Mouse (Mus musculus): ENCODE results near the gene Fam69b. TPM values are rescaled to one million over a fixed set of nuclear protein-coding genes. Genes with fewer than 3 reads are reported as not detected.

Fam69b gene
- total and polyA plus RNA-seq, 2 experiments = 0.09 to 0.60 TPM

DNA sequence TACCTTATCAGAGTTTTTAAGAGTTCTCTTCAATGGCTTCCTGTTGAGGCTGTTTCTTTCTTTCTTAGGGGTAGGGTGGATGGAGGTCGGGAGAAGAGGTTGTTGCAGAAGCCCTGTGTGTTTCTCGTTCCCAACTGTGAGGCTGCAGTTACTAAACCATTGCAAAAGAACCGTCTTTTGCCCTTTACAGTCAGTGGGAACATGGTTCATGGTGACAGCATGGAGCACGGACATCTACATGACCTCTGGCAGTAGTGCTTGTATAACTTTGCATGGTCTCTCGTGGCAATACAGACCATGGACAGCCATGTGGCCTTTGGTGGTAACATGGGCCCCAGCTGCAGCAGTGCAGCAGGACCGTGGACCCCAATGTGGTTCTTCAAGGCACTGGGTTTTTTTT is 10.9 kb upstream of the Fam69b start:
- Histone ChIP-seq H3K36me3 (ENCODE audit: control insufficient read depth, insufficient read depth, low read length) (no peaks in the 10 kb centered on the region), H3K4me1 (ENCODE audit: control insufficient read depth, insufficient read depth, low read length) (no peaks in the 10 kb centered on the region), H3K4me3 (ENCODE audit: insufficient read depth, low read depth, low read length) (no peak overlapping the region), H3K79me2 (ENCODE audit: control insufficient read depth, insufficient read depth, low read length) (no peaks in the 10 kb centered on the region), H3K27me3 (ENCODE audit: control insufficient read depth, insufficient read depth, low read length) (no peaks in the 10 kb centered on the region), H3K9ac (ENCODE audit: low read depth, low read length) (no peak overlapping the region), H3K27ac (replicated peaks; ENCODE audit: insufficient read depth, low read depth, low read length) (no peak overlapping the region)
- no peak for TF ChIP-seq POLR2A (IDR thresholded peaks at IDR 0.05; ENCODE audit: extremely low read depth, insufficient read depth, low read length)
- no peak for TF ChIP-seq CTCF (IDR thresholded peaks at IDR 0.05; ENCODE audit: low read depth, low read length)
- 68% methylated on average over 6 of the region's 6 CpGs for WGBS
- DNase-seq (ENCODE audit: extremely low read depth, low read depth, low spot score) = peak; percentile 64

DNA sequence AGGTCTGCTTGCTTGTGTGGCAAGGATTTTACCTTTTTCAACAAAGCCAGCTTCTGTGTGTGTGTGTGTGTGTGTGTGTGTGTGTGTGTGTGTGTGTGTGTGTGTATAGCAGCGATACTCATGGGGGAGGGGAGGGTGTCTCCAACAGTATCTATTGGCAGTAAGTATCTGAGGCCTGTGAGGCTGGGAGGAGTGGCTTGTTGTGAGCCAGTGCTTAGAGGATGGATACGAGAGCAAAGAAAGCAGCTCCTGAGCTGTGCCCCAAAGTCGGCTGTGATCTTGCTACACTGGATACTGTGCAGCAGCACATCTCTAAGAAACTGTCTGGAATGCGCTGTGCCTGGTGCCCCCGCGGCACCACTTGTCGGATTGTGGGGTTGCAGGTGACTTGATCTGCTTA is 10.3 kb upstream of the Fam69b start:
- H3K27me3 ChIP-seq (ENCODE audit: control insufficient read depth, insufficient read depth, low read length) = no peaks in the 10 kb centered on the region
- no peaks in the 10 kb centered on the region for H3K4me1 ChIP-seq (ENCODE audit: control insufficient read depth, insufficient read depth, low read length)
- H3K36me3 ChIP-seq (ENCODE audit: control insufficient read depth, insufficient read depth, low read length) = no peaks in the 10 kb centered on the region
- H3K79me2 ChIP-seq (ENCODE audit: control insufficient read depth, insufficient read depth, low read length) = no peaks in the 10 kb centered on the region
- no peak overlapping the region for H3K27ac ChIP-seq (replicated peaks; ENCODE audit: insufficient read depth, low read depth, low read length)
- H3K4me3 ChIP-seq (ENCODE audit: insufficient read depth, low read depth, low read length) = no peak overlapping the region
- TF ChIP-seq POLR2A (IDR thresholded peaks at IDR 0.05; ENCODE audit: extremely low read depth, insufficient read depth, low read length) = no peak
- no peak for TF ChIP-seq CTCF (IDR thresholded peaks at IDR 0.05; ENCODE audit: low read depth, low read length)
- no peak for DNase-seq (ENCODE audit: extremely low read depth, low read depth, low spot score)
- 75% methylated on average over 7 of the region's 7 CpGs for WGBS
- H3K9ac ChIP-seq (ENCODE audit: low read depth, low read length) = no peak overlapping the region

DNA sequence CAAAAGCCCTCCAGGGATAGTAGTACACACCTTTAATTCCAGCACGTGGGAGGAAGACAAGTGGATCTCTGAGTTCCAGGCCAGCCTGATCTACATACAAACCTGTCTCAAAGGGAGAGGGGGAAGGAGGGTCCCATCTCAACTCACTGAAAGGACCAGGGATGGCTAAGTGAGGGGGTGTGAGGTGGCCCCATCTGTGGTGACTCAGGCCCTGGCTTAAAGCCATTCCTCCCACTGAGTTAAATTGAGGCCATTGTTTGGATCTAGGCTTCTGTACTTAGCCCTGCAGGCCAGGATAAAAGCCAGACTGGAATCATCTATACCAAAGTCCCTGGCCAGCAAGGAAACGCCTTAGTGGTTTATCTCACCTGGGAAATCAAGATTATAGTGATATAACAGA is 7.0 kb upstream of the Fam69b start:
- no peak overlapping the region for H3K27ac ChIP-seq (replicated peaks; ENCODE audit: insufficient read depth, low read depth, low read length)
- no peak overlapping the region for H3K9ac ChIP-seq (ENCODE audit: low read depth, low read length)
- 40% methylated on average over 2 of the region's 2 CpGs for WGBS
- H3K36me3 ChIP-seq (ENCODE audit: control insufficient read depth, insufficient read depth, low read length) = no peaks in the 10 kb centered on the region
- no peaks in the 10 kb centered on the region for H3K79me2 ChIP-seq (ENCODE audit: control insufficient read depth, insufficient read depth, low read length)
- H3K4me3 ChIP-seq (ENCODE audit: insufficient read depth, low read depth, low read length) = no peak overlapping the region
- H3K4me1 ChIP-seq (ENCODE audit: control insufficient read depth, insufficient read depth, low read length) = no peaks in the 10 kb centered on the region
- DNase-seq (ENCODE audit: extremely low read depth, low read depth, low spot score) = no peak
- H3K27me3 ChIP-seq (ENCODE audit: control insufficient read depth, insufficient read depth, low read length) = no peaks in the 10 kb centered on the region
- TF ChIP-seq POLR2A (IDR thresholded peaks at IDR 0.05; ENCODE audit: extremely low read depth, insufficient read depth, low read length) = no peak
- no peak for TF ChIP-seq CTCF (IDR thresholded peaks at IDR 0.05; ENCODE audit: low read depth, low read length)

DNA sequence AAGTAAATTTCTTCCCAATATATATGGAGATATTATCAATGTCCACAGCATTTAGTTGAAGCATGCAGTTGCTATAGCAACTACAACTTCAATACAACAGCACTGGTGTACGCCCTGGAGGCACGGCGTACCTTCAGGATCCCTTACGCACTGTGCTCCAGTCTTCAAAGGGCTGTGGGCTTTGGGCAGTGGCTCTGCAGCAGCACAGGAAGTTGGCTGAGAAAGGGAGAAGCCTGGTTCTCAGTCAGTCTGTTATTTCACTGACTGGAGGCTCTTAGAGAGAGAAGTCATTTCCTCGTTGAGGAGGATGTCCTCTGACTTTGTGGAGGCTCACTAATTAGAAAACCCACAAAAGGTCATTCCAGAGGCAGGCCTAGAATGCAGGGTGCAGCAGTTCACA is 5.3 kb upstream of the Fam69b start:
- Histone ChIP-seq H3K27ac (replicated peaks; ENCODE audit: insufficient read depth, low read depth, low read length) (no peak overlapping the region), H3K4me1 (ENCODE audit: control insufficient read depth, insufficient read depth, low read length) (no peaks in the 10 kb centered on the region), H3K9ac (ENCODE audit: low read depth, low read length) (no peak overlapping the region), H3K36me3 (ENCODE audit: control insufficient read depth, insufficient read depth, low read length) (no peaks in the 10 kb centered on the region), H3K79me2 (ENCODE audit: control insufficient read depth, insufficient read depth, low read length) (no peaks in the 10 kb centered on the region), H3K4me3 (ENCODE audit: insufficient read depth, low read depth, low read length) (no peak overlapping the region), H3K27me3 (ENCODE audit: control insufficient read depth, insufficient read depth, low read length) (peaks cover 3% of the 10 kb centered on the region; the same call in 1 of the 2 replicates)
- 86% methylated on average over 5 of the region's 5 CpGs for WGBS
- TF ChIP-seq POLR2A (IDR thresholded peaks at IDR 0.05; ENCODE audit: extremely low read depth, insufficient read depth, low read length) (no peak), CTCF (IDR thresholded peaks at IDR 0.05; ENCODE audit: low read depth, low read length) (no peak)
- DNase-seq (ENCODE audit: extremely low read depth, low read depth, low spot score) = no peak

DNA sequence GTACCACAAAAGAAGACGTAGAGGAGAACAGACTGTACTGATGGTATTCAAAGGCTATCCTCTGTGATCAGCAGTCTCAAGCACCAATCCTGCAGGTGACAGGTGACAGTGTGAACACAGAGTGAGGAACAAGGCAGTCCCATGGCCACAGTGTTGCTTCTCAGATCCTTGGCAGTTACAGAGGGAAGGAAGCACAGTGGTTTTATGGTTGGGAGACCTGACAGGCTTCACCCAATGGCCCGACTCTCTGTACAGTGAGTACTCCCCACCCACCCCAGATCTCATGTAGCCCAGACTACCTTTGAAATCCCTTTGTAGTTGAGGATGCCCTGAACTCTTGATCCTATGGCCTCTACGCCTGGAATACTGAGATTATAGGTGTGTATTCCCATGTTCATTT is 2.8 kb upstream of the Fam69b start:
- H3K4me1 ChIP-seq (ENCODE audit: control insufficient read depth, insufficient read depth, low read length) = no peaks in the 10 kb centered on the region
- no peak overlapping the region for H3K4me3 ChIP-seq (ENCODE audit: insufficient read depth, low read depth, low read length)
- 84% methylated on average over 3 of the region's 3 CpGs for WGBS
- TF ChIP-seq POLR2A (IDR thresholded peaks at IDR 0.05; ENCODE audit: extremely low read depth, insufficient read depth, low read length) = no peak
- TF ChIP-seq CTCF (IDR thresholded peaks at IDR 0.05; ENCODE audit: low read depth, low read length) = no peak
- H3K27ac ChIP-seq (replicated peaks; ENCODE audit: insufficient read depth, low read depth, low read length) = no peak overlapping the region
- H3K27me3 ChIP-seq (ENCODE audit: control insufficient read depth, insufficient read depth, low read length) = peaks cover 3% of the 10 kb centered on the region; the same call in 1 of the 2 replicates
- no peak for DNase-seq (ENCODE audit: extremely low read depth, low read depth, low spot score)
- no peaks in the 10 kb centered on the region for H3K36me3 ChIP-seq (ENCODE audit: control insufficient read depth, insufficient read depth, low read length)
- no peak overlapping the region for H3K9ac ChIP-seq (ENCODE audit: low read depth, low read length)
- no peaks in the 10 kb centered on the region for H3K79me2 ChIP-seq (ENCODE audit: control insufficient read depth, insufficient read depth, low read length)

GRCm38 (mm10) chr2:26626081-26626480 is 2.2 kb upstream of the Fam69b start:
- TF ChIP-seq CTCF (IDR thresholded peaks at IDR 0.05; ENCODE audit: low read depth, low read length) (peak; percentile 27; the same call in 1 of the 2 replicates), POLR2A (IDR thresholded peaks at IDR 0.05; ENCODE audit: extremely low read depth, insufficient read depth, low read length) (no peak)
- no peaks in the 10 kb centered on the region for H3K79me2 ChIP-seq (ENCODE audit: control insufficient read depth, insufficient read depth, low read length)
- no peak overlapping the region for H3K9ac ChIP-seq (ENCODE audit: low read depth, low read length)
- no peak overlapping the region for H3K27ac ChIP-seq (replicated peaks; ENCODE audit: insufficient read depth, low read depth, low read length)
- WGBS = 53% methylated on average over 3 of the region's 3 CpGs
- no peaks in the 10 kb centered on the region for H3K4me1 ChIP-seq (ENCODE audit: control insufficient read depth, insufficient read depth, low read length)
- H3K4me3 ChIP-seq (ENCODE audit: insufficient read depth, low read depth, low read length) = no peak overlapping the region
- H3K27me3 ChIP-seq (ENCODE audit: control insufficient read depth, insufficient read depth, low read length) = peaks cover 3% of the 10 kb centered on the region; the same call in 1 of the 2 replicates
- H3K36me3 ChIP-seq (ENCODE audit: control insufficient read depth, insufficient read depth, low read length) = no peaks in the 10 kb centered on the region
- DNase-seq (ENCODE audit: extremely low read depth, low read depth, low spot score) = peak; percentile 63

All from liver, adult 2 months (tissue).